Mouse (Mus musculus): ENCODE data around the gene Nktr.

GRCm38 (mm10) chr9:121709898-121710583 is 8.9 kb upstream of the Nktr start, which contains the start of gene Ss18l2:
- peak; percentile 61 for TF ChIP-seq POLR2A (IDR thresholded peaks at IDR 0.05; ENCODE audit: insufficient read depth, low read depth, low read length)
- TF ChIP-seq CTCF (IDR thresholded peaks at IDR 0.05): no peak
- 0 out of 2 replicates have a peak, but pooled peaks have one; percentile 6 for TF ChIP-seq EP300 (IDR thresholded peaks at IDR 0.05; ENCODE audit: insufficient read depth, low read depth, low read length)

Data from heart, adult 2 months (tissue).